Mouse (Mus musculus): ENCODE data around the gene Gabra2.

Gene Gabra2

DNA sequence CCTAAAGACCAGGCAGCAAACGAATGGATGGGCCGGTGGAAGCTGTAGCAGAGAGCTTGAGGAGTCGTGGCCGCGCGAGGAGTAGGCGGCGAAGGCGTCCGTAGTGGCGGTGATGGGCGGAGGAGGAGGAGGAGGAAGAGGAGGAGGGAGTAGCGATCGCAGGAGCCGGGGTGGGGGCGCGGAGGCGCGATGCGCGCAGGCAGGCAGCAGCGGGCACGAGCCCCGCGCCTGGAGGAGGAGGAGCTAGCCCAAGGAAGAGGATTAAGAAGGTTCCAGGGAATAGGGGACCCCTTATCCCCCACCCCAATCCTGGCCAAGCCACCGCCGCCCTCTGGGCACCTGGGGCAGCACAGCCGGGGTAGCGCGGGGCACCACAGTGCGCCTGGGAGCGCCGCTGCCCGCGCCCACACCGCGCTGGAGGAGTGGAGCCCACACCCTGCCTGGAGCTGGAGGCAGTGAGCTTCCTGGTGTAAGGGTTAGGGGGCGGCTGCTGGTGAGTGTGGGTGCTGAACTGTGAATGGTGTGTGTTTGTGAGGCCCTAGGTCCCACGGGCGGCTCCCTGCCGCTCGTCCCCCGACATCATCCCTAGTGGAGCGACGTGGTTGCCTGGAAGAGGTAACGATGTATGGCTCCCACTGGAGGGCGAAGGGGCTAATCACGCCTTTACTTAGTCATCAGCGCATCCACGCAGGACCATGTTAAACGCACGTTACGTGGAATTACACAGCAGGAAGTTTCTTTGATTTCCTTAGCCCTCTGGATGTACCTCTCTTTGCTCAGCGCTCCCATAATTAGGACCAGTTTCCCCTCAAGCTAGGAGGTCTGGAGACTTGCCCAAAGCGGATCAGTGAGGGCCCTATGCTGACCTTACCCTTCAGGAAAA is at the start of gene Gabra2:
Gene Gabra2, minus strand, starts transcription at position 125 of the 883 bp plus-strand sequence.
- peak; percentile 90 for DNase-seq (ENCODE audit: low spot score in 2 of 2)

GRCm38 (mm10) chr5:71136691-71137090 is 41.0 kb upstream of the Gabra2 start:
- peak; percentile 22 to 57 for DNase-seq (ENCODE audit: low spot score in 2 of 2)

DNA sequence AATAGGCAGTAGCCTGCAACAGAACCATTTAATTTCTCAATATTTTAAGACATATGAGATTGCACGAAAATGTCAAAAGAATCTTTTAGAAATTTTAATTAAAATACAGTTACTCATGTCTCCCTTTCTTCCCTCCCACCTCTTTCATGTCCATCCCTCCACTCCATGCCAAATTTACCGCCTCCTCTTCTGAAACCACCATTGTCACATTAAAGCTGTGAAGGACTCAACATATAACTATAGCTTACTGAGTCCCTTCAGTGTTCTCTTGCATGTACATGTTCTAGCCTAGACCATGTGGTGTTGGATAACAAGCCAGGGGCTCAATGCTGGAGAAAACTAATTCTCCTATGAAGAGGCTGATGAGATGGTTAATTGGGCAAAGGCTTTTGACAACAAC is 40.2 kb upstream of the Gabra2 start:
- no peak for DNase-seq (ENCODE audit: low spot score in 2 of 2)

GRCm38 (mm10) chr5:71127721-71128120 is 32.1 kb upstream of the Gabra2 start:
- DNase-seq (ENCODE audit: low spot score in 2 of 2), result peak; percentile 30 to 34

DNA sequence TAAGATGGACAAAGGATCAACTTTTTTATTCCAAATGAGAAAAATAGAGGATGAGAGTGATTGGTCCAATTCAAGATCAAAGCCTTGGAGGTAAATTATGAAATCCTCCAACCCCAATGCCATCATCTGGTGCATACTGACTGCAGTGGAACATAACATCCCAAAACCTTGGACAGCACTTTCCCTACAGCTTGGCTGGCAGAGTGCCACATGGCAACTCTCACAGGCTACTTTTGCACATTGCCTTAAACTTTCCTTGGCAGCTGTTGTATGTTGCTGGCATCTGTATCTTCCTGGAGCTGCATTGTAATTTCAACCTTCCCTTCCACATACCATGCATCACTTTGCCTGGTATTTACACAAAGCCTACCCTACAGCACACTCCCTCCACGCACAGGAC is 19.6 kb upstream of the Gabra2 start:
- peak in 1 of 2 experiments; percentile 21 for DNase-seq (ENCODE audit: low spot score in 2 of 2)

DNA sequence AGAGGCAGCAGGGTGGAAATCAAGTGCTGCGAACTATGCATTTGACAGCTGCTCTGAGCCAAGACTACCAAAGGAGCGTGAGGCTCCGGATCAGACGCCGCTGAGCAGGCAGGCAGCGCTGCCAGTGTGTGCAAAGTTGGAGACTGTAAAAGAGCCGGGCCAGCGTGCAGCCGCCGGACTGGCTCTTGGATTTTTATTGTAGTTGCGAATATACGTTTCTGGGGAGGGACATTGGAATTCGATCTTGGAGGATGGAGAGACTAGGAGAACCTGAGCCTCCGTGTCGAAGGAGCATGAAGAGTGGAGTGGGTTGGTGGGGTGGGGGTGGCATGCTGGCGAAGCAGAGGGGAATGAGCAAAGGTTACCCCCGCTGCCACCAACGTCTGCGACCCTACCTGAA is 469 bp downstream of the Gabra2 start:
- peak; percentile 74 for DNase-seq (ENCODE audit: low spot score in 2 of 2)

DNA sequence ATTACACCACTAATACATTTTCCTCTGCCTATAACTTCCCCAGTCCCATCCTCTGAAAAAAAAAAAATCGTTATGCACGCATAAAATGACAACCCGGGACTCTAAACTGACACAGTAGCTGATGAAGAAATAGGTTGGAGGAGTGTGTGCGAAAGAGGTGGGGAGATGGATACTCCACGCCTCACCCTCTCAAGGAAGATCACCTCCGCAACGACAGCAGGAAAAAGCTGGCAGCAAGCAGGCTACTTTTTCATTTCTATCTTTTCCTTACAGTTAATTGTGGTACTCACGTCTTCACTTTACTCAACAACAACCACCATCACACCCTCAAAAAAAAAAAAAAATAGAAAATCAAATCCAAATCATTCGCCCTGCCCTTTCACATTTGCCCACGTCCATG is 873 bp downstream of the Gabra2 start:
- DNase-seq (ENCODE audit: low spot score in 2 of 2), result peak in 1 of 2 experiments; percentile 27

- DNase-seq (ENCODE audit: low spot score in 2 of 2), result no peak
Measured at GRCm38 (mm10) chr5:71093807-71094206, 1.8 kb downstream of the Gabra2 start.

DNA sequence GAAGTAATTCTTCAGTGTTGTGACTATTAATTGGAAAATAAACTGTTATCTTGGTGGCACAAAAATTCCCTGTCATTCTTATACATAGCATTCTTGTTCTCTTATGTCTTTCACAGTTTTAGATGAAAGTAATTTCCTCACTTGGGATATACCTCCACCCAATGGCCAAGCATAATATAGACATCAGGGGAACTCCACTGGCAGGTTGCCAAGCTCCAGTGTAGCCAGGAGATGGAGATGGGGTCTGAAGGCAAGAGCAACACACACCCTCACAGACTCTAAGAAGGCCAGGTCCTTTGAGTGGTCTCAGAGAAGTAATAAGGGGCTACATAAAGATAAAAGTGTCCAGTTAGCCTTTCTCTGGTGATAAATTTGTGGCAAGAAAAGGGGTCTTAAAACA is 3.2 kb downstream of the Gabra2 start:
- peak; percentile 79 to 80 for DNase-seq (ENCODE audit: low spot score in 2 of 2)

DNA sequence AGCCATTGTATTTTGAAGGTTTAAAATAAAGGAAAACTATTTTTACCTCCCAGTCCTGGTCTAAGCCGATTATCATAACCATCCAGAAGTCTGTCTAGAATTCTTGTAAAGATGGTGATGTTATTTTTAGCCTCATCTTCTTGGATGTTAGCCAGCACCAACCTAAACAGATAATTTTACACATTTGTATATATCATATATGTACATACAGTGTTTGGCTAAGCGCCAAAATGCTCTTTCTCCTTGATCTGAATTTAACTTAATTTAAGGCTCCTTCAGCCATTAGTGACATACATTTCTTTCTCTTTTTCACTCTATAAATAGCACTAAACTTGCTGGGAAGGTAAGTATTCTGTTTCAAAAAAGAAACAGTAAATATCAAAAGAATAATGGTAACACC is 3.7 kb downstream of the Gabra2 start:
- no peak for DNase-seq (ENCODE audit: low spot score in 2 of 2)

GRCm38 (mm10) chr5:71078861-71079260 is 16.8 kb downstream of the Gabra2 start:
- no peak for DNase-seq (ENCODE audit: low spot score in 2 of 2)

- peak; percentile 31 to 33 for DNase-seq (ENCODE audit: low spot score in 2 of 2)
Measured at GRCm38 (mm10) chr5:71061696-71062095, 34.0 kb downstream of the Gabra2 start.

- DNase-seq (ENCODE audit: low spot score in 2 of 2), result peak; percentile 20
Measured at GRCm38 (mm10) chr5:71058047-71058446, 37.6 kb downstream of the Gabra2 start.

DNA sequence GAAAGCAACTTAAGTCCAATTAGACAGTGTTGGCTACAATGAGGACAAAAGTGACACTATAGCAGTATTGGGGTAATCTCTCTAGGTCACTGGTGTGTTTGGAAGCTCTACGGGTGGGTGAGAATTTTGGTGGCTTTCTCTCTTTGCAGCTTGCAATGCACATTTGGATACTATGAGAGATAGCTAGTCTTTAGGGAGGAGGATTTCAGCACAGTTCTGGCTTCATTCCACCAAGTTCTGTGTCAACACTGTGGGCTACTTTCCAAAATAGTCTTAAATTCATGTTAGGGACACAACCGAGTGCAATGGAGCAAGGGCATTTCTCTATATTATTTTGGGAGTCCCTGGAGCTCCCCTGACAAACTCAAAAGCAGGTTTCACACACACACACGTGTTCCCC is 58.3 kb downstream of the Gabra2 start:
- no peak for DNase-seq (ENCODE audit: low spot score in 2 of 2)

DNA sequence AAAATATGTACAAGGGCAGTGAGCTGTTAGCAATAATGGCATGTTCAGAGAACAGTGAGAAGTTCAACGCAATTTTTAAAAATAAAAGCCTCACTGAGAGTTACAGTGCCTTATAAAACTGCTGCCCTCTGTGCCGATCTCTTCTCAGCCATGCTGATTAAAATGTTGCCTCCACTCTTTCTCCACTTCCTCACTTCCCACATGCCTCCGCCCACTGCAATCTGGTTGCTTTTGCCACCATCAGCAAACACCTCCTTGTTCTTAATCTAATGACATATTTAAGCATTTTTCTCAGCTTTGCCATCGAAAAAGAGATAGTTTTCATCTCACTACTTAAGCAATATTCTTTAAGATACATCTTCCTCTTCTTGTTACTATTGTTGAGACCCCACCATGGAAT is 69.7 kb downstream of the Gabra2 start:
- peak; percentile 42 to 50 for DNase-seq (ENCODE audit: low spot score in 2 of 2)

- DNase-seq (ENCODE audit: low spot score in 2 of 2), result no peak
Measured at GRCm38 (mm10) chr5:71011751-71012150, 83.9 kb downstream of the Gabra2 start.

- no peak for DNase-seq (ENCODE audit: low spot score in 2 of 2)
Measured at GRCm38 (mm10) chr5:71011271-71011670, 84.4 kb downstream of the Gabra2 start.

DNA sequence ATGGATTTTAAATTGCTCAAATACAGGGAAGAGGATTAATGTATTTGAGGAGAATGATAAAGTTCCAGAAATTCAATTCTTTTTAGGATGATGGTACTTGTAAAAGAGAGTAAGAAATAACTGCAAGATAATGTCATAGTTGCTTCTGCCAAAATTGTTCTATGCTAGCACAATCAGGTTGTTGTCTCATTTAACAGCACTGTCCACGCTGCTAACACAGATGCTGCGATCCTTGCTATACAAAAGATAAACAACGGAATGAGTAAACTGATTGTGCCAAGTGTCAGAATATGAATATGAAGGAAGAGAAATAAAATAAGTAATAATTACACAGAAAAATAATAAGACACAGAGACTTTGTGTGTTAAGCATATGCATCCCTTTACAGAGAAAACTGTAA is 84.9 kb downstream of the Gabra2 start:
- DNase-seq (ENCODE audit: low spot score in 2 of 2), result no peak

DNA sequence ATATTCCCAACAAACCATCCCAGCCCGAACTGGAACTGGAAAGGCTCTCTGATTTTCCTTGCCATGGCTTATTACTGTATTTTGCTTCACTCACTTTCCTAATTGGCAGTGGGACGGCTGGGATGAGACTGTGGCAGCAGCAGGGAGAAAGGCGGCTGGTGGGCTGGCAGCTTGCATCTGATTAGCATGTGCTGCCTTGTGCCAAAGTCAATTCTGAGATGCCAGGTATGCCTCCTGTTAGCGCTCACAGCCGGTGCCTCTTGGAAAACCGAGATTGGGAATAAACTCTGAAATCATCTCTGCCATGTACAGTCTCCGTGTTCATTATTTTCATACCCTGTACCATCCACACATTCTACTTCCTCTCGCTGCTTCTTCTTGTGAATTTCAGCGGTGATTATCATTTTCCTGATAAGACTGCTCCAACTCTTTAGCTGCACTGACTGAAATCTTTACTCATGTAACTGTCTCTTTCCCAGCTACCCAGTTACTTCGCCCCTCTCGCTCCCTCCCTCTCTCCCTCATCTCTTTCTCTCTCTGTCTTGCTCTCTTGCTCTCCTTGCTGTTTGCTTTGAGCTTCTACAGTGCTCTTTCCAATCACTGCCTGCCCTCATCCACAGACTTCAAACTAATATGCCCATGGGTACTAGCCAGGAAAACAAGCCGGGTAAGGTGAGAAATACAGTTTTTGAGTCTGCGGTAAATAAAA is 99.9 kb downstream of the Gabra2 start:
- DNase-seq (ENCODE audit: low spot score in 2 of 2), result peak; percentile 77 to 82

- DNase-seq (ENCODE audit: low spot score in 2 of 2), result no peak
Measured at GRCm38 (mm10) chr5:70993281-70993680, 102.4 kb downstream of the Gabra2 start.

DNA sequence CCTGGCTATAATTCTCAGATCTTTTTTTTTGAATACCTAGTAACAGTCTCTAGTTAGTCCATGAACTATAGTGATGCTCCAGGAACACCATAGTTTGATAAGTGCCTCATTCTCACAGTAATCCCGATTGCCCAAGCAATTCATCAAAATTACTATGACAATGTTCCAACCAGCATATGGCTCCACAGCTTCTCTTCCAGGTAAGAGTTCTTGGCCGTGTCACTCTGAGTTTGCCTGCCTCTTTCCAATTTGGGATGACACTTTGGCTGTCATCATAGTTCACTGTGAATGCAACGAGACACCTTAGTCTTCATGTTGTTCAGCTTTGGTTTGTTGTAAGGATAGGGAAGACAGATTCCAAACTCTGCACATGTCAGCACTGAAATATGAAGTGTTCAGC is 104.8 kb downstream of the Gabra2 start:
- DNase-seq (ENCODE audit: low spot score in 2 of 2), result no peak
